Mouse (Mus musculus): ENCODE measurements around the gene Tes.
A peak's percentile ranks its signal among the peaks of the same experiment; 100 is the strongest.

Gene Tes

DNA sequence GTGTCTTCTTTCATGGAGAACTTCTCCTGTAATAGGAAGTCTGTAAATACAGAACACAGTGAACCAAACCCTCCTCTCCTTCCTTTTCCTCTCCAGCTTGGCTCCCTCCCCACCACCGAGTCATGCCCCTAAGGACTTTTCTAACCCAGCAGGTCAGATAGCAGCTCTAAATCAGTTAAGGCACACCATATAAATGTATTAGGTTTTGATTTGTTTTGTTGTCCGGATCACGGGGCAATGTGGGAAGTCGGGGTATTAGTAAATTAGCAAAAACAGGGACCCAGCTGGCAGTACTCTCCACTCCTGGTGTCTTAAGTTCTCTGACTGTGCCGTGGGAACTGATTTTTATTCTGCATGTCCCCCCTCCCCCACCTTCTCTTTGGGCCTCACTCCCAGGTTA lies 14.4 kb downstream of the Tes start:
- DNase-seq (ENCODE audit: low read depth, low spot score): no peak

DNA sequence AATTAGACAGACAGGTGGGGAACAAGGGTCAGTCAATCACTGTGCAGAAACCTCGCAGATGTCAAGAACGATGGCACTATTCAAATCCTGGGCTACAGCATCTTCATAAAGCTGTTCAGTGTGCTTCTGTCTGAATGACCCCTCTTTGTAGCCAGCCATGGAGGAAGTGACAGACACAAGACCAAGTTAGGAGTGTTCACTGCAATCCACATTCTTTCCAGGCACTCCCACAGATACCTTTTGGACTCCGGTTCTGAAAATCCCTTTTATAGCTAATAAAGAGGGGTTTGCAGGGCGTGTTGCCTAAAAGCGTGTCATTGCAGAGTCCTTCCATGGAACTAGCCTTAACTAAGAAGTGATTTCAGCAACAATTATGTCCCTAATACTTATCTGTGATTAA lies 14.9 kb downstream of the Tes start:
- DNase-seq (ENCODE audit: low read depth, low spot score): no peak

DNA sequence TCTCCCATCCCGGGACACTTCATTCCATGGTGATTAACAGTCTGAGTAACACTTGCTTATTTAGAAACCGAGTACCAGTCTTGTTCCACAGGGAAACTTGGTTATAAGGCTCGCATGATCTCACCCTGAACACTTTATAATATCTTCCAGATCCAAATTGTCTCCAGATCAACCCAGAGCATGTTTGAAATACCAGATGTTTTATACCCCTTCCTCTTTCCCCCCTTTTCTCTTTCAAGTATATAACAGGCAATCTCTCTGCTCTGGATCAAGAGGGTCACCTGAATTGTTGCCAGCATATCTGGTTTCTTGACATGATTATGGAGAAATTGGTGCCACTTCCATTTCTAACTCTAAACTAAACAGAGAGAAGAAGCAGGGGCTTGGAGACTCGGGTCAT lies 17.3 kb downstream of the Tes start:
- no peak for DNase-seq (ENCODE audit: low read depth, low spot score)

DNA sequence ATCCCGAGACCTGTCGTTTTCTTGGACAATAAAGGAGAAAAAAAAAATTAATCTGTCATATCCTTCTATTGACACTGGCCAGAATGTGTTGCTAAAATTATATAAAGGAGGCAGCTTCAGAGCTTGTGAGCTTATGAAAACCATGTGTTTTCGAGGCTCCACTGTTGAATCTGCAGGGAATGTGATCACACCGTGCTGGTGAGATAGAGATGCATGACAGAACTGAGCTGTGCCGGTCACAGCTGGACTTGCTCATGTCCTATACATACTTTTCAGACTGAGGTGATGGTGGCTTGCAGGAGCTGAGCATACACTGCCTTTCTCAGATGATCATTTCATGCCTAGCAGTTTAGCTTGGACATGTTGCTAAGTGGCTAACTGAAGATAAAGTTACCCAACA lies 17.9 kb downstream of the Tes start:
- DNase-seq (ENCODE audit: low read depth, low spot score): no peak

DNA sequence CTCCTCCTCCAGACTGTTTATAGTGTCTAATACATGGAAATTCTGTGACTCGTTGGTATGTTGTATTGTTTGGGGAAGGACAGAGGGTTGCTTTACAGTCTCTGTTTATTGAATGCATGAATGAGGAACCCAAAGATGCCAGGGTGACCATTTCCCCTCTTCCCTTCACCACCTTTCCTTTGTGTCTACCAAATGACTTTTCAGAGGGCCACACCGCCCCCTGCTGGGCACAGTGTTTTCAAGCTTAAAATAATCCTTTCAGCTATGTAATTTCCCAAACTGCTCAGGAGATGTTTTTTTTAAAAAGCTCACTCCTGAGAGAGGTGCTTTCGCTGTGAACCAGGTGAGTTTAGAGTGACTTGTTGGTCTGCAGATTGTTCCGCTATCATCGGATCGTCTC lies 22.5 kb downstream of the Tes start:
- peak; percentile 71 for DNase-seq (ENCODE audit: low read depth, low spot score)

DNA sequence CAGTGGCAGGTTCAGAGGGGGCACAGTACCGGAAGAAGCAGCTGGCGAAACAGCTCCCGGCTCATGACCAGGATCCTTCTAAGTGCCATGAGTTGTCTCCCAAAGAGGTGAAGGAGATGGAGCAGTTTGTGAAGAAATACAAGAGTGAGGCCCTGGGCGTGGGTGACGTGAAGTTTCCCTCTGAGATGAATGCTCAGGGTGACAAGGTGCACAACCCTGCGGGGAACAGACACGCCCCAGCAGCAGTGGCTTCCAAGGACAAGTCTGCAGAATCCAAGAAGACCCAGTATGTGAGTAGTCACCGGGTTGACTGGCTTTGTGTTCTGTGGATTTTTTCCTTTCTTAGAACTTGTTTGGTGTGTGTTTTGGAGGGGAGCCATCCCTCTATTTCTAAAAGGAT lies 32.4 kb downstream of the Tes start:
- DNase-seq (ENCODE audit: low read depth, low spot score): no peak

DNA sequence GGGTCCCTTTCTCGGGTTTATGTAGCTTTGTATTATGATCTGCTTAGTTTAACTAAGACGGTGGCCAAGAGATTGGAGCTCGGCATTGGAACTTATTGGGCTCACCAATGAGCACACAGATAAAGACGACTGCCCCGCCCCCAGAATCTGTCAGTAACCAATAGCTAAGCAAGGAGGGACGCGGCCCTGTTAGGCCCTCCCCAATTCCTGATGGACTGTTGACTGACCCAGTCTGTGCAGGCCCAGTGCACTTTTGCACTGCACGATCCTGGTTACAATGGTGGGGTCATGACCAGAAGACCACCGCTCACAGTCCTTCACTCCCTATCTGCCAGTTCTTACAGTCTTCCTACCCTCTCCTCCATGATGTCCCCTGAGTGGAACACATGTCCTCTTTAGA lies 33.6 kb downstream of the Tes start:
- no peak for DNase-seq (ENCODE audit: low read depth, low spot score)

DNA sequence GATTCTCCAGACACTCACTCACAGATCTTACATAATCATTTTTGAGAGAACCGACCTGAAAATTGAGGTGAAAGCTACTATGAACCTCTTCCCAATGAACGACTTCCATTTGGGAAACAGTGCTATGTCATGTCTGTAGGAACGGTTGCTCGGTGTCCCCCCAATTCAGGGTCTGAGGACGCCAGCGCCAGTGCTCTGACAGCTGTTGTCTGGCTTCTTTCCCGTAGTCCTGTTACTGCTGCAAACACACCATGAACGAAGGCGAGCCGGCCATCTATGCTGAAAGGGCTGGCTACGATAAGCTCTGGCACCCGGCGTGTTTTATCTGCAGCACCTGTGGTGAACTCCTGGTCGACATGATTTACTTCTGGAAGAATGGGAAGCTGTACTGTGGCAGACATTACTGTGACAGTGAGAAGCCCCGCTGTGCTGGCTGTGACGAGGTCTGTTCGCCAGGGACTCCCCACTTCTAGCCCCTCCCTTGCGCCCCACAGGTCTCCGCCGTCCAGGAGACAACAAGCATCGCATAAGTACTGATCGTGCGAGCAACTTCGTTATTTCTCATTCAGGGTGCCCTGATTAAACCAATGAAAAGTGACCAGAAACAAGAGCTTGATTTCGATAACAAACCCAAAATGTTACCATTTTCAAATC lies 34.7 kb downstream of the Tes start:
- no peak for DNase-seq (ENCODE audit: low read depth, low spot score)

DNA sequence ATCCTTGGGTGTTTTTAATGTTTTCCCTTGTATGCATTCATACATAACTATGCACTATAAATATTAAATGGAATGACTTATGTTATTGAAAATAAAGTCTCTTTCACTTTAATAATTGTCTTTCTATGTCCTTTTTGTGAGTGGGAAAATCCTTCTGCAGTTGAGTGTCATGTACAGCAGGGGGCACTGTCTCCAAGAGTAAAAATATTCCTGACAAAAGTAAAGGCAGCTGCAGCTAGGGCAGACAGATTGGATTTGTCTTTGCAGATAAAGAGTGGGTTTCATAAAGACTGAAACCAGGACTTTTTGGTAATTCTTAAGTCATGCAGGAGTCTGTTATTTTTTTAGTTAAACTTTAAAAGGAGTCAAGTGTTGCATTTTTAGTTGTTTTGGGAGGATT lies 40.8 kb downstream of the Tes start:
- DNase-seq (ENCODE audit: low read depth, low spot score): peak; percentile 27

DNA sequence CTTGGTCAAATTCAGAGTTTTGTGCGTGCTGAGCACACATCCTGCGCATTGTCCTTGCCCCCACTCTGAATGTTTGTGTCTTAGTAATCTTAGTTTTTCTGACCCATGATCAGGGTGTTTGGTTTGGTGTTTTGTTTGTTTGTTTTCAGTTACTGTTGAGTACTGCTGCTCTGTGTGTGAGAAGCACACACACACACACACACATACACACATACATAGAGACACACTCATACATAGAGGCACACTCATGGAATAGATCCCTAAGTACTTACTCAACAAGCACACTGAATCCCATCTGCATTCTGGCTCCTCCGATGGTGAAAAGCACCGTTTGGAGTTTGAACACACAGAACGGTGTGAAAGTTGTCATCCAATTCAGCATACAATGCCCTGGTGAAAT lies 41.5 kb downstream of the Tes start:
- no peak for DNase-seq (ENCODE audit: low read depth, low spot score)

DNA sequence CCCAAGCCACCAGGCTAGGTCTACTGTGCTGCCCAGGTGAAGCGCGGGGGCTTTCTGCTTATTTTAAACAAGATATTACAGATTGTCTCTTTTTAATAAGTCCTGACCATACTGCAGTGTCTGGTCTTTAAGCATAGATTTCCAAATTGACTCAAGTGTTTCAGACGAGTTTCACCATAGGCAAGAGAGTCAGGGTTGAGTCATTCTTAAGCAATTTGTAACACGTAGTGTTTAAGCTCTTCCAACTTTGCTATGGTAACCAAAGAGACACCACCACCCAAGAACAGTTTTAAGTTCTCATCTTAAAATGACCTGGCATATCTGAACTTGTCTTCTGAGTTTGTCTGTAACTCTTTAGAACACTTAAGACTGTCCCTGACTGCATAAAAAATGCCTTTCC lies 44.3 kb downstream of the Tes start:
- no peak for DNase-seq (ENCODE audit: low read depth, low spot score)

DNA sequence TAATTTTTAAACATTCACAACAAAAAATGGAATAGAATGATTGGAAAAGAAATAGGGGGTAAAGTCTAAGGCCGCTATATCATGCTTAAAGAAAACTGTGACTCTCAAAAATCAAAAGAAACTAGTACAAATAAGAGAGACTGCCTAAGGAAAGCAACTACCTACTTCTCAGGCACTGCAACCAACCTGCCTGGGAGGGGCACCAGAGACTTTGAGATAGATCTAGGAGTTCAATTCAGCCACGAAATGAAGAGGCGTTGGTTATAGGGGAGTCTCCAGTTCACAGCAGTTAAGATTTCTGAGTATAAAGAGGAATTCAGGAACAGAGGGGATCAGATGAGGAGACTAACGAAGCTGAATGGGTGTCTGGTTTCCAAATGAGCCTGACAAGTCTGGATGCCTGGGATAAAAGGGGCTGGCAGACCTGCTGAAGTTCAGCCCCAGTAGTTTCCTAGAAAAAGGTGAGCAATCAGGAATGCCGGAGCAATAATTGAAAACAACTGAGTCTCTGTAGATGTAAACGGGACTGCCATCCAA lies 45.7 kb downstream of the Tes start:
- no peak for DNase-seq (ENCODE audit: low read depth, low spot score)

DNA sequence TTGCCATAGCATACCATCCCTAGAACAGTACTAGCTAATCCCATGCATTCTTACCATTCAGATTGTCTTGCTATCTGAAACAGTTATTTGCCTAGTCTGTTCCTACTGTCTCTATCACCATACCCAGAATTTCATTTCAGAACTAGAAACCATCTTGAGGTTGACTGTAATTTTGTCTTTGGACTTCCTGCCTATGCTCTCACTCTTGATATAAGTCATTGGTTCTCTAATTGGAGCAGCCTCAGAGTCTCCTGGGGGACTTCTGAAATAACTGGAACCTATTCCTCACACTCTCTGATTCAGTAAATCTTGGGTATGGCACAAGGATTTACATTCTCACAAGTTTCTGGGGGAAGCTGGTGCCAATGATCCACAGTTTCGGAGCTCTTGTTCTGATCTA lies 47.1 kb downstream of the Tes start:
- DNase-seq (ENCODE audit: low read depth, low spot score): no peak

DNA sequence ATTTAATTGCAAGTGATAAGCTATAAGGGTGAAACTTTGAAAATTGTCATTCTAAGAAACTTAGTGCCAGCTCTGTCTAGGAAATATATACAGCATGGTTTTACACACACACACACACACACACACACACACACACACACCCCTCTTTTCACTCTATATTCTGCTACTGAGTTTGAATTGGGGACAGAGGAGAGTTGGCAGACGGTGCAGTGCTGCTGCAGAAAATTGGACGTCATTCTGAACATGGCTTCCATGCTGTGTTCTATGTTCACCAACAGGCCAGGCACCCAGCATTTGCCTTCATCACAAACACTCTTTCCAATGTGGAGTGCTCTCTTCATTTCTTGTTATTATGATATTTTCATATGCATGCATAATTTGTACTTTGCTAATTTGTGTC lies 48.0 kb downstream of the Tes start:
- no peak for DNase-seq (ENCODE audit: low read depth, low spot score)

DNA sequence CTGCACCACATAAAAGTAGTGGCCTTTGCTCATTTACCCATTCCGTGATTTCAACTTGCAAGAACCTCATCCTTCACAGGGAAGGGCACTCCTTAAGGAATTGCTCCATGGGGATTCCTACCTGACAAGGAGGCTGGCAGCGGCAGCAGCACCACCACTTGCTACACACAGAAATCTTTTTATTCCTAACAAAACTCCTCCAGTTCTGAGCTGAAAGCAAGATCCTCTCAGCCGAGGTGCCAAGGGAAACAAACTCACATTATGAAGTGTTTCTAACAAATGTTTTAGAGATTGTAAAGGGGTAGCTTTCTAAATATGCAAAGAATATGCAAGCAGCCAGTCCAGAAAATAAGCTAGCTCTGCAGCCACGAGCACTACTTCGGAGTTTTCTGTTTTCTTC lies 49.6 kb downstream of the Tes start:
- no peak for DNase-seq (ENCODE audit: low read depth, low spot score)

DNA sequence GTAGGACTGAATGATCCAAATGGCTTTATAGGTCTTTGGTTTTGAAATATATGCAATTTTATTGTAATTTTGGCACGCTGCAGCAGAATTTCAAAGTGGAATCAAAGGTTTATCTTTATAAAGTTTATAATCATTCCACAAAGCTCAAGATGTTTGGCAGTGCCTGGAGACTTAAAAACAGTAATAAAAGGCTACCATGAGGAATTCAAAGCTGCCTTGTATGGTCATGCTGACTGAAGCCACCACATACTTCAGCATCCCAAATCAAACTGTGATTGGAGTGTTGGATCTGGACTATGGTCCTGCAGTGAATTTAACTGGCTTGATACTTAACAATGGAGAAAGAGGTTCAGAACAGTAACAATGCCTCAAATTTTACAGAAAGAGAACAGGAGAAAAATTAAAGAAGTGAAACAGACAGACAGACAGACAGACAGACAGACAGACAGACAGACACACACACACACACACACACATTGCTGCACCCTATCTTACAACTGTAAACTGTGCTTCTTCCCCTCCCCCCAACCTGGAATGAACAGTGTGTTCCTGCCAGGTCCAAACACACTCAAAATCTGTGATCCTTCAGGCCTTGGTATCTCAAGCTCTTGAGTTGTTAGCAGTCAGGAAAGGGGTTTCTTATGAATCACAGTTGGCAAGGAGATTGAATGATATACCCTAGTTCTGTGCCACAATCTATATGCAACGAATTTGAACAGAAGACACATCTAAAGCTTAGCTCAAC lies 50.3 kb downstream of the Tes start:
- DNase-seq (ENCODE audit: low read depth, low spot score): no peak

DNA sequence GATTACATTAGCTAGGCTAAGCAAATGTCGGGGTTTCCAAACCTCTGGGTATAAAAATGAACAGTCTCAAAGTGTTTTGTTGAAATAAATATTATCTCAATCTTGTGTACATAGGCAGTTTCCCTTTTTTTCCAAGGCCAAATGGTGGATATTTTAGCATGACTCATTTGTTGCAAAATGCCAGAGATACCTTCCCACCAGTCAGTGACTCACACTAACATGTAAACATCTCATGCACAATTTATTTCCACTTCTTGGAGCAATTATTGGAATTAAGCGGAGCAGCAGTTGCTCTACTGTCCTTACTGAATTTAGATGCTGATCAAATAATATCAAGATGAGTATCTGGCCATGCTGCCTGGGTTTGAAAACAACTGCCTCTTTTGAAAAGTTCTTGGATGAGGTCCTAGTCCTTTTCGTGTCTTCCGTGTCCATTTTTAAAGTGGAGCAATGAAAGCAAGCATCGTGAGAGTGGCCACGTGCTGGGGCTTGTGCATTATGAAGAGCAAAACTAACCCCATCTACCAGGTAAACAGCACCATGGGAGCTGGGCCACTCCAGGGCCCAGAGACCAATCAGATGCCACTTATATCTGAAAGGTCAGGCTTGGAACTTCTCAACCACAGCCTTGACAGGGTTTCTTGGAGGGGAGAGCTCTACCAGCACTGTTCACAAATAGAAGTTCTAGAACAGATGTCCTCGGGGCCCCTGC lies 54.7 kb downstream of the Tes start:
- no peak for DNase-seq (ENCODE audit: low read depth, low spot score)

DNA sequence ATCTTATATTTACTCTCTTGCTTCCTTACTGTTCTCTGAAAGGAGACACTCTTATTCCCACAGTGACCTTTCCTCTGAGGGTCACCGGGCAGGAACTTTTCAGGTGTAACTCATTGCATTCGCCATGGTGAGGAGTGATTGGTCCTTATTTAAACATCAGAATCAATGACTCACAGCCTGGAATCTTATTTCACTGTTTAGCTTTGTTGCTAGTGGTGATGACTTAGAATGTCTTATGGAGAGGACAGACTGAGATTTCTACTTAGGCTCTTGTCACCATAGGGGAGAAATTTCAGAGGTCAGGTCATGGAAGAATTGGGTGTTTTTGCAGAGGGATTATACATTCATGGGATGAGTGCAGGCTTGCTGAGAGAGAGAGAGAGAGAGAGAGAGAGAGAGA lies 75.1 kb downstream of the Tes start:
- DNase-seq (ENCODE audit: low read depth, low spot score): no peak

DNA sequence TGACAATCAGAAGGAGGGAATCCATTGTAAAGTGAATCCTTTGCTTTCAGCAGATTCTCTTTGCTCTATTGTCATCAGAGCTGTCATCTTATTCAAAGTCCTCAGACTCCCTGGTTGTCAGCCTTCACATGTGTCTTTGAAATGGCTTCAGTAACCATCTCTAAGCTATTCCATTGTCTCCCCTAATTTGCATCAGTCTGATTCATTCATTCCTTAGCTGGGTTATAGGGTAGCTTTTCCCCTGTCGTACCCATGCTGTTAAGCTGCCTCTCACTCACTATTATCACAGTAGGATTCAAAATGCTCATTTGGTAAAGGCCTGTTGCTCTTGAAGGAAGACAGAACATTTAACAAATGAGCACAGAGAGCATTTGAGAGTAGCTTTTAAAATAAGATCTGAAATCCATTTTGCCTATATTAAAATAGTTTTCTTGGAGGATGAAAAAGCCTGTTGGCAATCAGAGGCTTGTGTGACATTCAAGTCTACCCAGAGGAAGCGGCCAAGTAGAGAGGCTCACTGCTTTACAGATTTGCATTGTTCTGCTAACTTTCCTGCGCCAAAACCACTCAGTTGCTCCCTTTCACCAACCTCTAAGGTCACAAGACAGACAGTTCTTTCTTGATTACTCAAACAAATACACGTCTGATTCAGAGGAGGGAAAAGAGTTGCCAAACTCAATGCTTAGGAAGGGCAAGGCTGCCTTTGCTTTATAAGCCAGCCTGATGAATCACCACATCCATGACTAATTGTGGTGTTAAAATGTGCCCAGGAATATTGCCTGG lies 77.8 kb downstream of the Tes start:
- DNase-seq (ENCODE audit: low read depth, low spot score): no peak

DNA sequence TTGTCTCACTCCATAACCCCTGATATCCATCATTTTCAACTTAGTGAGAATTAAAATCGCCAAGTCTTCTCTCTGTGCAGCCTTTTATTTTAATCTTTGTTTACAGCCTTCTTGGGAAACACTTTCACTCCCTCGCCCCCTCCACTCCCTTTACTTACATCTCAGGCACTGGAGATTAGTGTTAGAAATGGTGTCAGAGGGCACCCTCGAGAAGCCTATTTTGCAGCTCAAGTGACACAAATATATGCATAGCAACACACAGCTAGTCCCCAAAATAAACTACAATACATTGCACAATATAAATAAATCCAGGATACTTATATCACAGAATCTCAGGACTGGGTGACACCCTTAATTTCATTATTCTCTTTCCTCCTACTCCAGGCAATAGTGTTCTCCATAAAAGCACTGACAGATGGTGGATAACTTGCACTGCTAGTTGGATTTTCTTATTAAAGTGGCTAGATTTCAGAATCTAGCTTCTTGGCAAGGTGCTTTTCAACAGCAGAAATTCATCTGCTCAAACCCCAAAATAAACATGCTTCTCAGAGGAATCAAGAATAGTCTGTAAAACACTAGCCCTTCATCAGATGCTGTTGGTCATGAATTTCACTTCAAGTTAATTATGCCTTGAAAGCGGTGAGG lies 86.2 kb downstream of the Tes start:
- no peak for DNase-seq (ENCODE audit: low read depth, low spot score)

DNA sequence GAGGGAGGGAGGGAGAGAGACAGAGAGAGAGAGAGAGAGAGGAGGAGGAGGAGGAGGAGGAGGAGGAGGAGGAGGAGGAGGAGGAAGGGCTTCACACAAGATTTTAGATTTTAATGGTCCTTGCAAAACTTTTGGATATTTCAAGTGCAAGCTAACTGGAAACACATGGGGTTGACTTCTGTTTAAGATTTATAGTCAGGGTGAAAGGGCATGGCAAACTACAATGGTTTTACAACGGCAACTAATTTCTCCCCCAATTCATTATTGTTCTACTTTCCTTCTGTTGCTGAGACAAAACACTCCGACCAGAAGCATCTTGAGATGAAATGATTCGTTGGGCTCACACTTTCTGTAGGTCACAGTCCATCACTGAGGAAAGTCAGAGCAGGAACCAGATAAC lies 87.6 kb downstream of the Tes start:
- no peak for DNase-seq (ENCODE audit: low read depth, low spot score)
